Mouse (Mus musculus) forebrain, embryonic 13.5 days (tissue): ENCODE results near the gene Ptpn11. TPM values are rescaled to one million over a fixed set of nuclear protein-coding genes. Genes with fewer than 3 reads are reported as not detected.
A peak's percentile ranks its signal among the peaks of the same experiment; 100 is the strongest.
"Not testable (repeated sequence)": the region's sequence is repeated elsewhere in the genome, so short reads cannot be mapped to it uniquely, and the experiment has no call there.

Experiments
- ATAC-seq: fragments of 200-750 bp; cut with Nextera tagmentation; 2 replicates; pipeline ENCODE4 v1.8.0; 2017
- H3K27ac ChIP-seq: fragments of 300-500 bp; sonication (generic); 2 replicates; pipeline ENCODE4 v1.5.1; 2015; ENCODE audit warnings: inconsistent platforms, mild to moderate bottlenecking, moderate library complexity
- H3K27me3 ChIP-seq: fragments of 300-500 bp; sonication (generic); 2 replicates; pipeline ENCODE4 v1.6.1; 2015; ENCODE audit warnings: mild to moderate bottlenecking, inconsistent platforms
- H3K36me3 ChIP-seq: fragments of 300-500 bp; sonication (generic); 2 replicates; pipeline ENCODE4 v1.6.1; 2015; ENCODE audit warnings: mild to moderate bottlenecking, inconsistent platforms; ENCODE audit not compliant: poor library complexity, severe bottlenecking
- H3K4me1 ChIP-seq: fragments of 300-500 bp; sonication (generic); 2 replicates; pipeline ENCODE4 v1.6.1; 2015; ENCODE audit warnings: inconsistent platforms
- H3K4me2 ChIP-seq: fragments of 300-500 bp; sonication (generic); 2 replicates; pipeline ENCODE4 v1.6.1; 2015; ENCODE audit warnings: inconsistent platforms, mild to moderate bottlenecking, moderate library complexity
- H3K4me3 ChIP-seq: fragments of 300-500 bp; sonication (generic); 2 replicates; pipeline ENCODE4 v1.5.1; 2015; ENCODE audit warnings: mild to moderate bottlenecking, inconsistent platforms
- H3K9ac ChIP-seq: fragments of 300-500 bp; sonication (generic); 2 replicates; pipeline ENCODE4 v1.6.1; 2015; ENCODE audit warnings: mild to moderate bottlenecking, inconsistent platforms
- H3K9me3 ChIP-seq: fragments of 300-500 bp; sonication (generic); replicated peaks from 2 replicates; pipeline ENCODE4 v1.6.1; 2016; ENCODE audit warnings: inconsistent platforms
- WGBS: fragments of 180-500 bp; shearing (Covaris S2); methylation state at CpG from one replicate; pipeline ENCODE4 v1.1.7; 2015; 5-methylcytosine and 5-hydroxymethylcytosine counted together
- polyA plus RNA-seq: library from polyadenylated mRNA; unstranded; fragments of >200 nt; fragmentation: Nextera tagmentation; extraction: Ambion mirVana; gene quantifications from 2 replicates; pipeline ENCODE4 v1.2.1, GENCODE M21; 2015

Gene Ptpn11
- 27.8 and 28.4 TPM in 2 replicates for polyA plus RNA-seq

GRCm38 (mm10) chr5:121190836-121191583 is at the start of gene Ptpn11:
Ptpn11 (minus strand) TSS chr5:121191397.
- peaks cover 7% of the 10 kb centered on the region; the same call in 1 of the 2 replicates for H3K27me3 ChIP-seq
- H3K4me1 ChIP-seq: peaks cover 46% of the 10 kb centered on the region
- peak; percentile 95 for ATAC-seq
- under 1% methylated on average over 78 of the region's 98 CpGs for WGBS
- no peaks in the 10 kb centered on the region for H3K36me3 ChIP-seq
- peak within 1 kb of the TSS; percentile 96 for H3K4me3 ChIP-seq
- peak within 1 kb of the TSS; percentile 81 for H3K27ac ChIP-seq
- peak within 1 kb of the TSS; percentile 93 for H3K9ac ChIP-seq
- peak within 1 kb of the TSS; percentile 89 for H3K4me2 ChIP-seq
- H3K9me3 ChIP-seq: no peaks in the 10 kb centered on the region

GRCm38 (mm10) chr5:121239846-121240245 is 48.6 kb upstream of the Ptpn11 start:
- whole genome bisulfite sequencing: 73% methylated on average over 5 of the region's 5 CpGs
- Histone ChIP-seq H3K9ac (no peak overlapping the region), H3K27ac (peak overlapping the region; percentile 25; the same call in 1 of the 2 replicates), H3K4me3 (no peak overlapping the region), H3K9me3 (0 out of 2 replicates have a peak, but pooled peaks cover under 1% of the 10 kb centered on the region), H3K36me3 (no peaks in the 10 kb centered on the region), H3K4me1 (0 out of 2 replicates have a peak, but pooled peaks cover 2% of the 10 kb centered on the region), H3K4me2 (no peak overlapping the region; the same call in 1 of the 2 replicates), H3K27me3 (no peaks in the 10 kb centered on the region)
- ATAC-seq: peak; percentile 63; the same call in 1 of the 2 replicates

GRCm38 (mm10) chr5:121238208-121238607 is 47.0 kb upstream of the Ptpn11 start:
- Histone ChIP-seq H3K4me3 (no peak overlapping the region), H3K4me2 (no peak overlapping the region), H3K4me1 (0 out of 2 replicates have a peak, but pooled peaks cover 2% of the 10 kb centered on the region), H3K27ac (no peak overlapping the region), H3K9ac (no peak overlapping the region), H3K36me3 (no peaks in the 10 kb centered on the region), H3K9me3 (0 out of 2 replicates have a peak, but pooled peaks cover 3% of the 10 kb centered on the region), H3K27me3 (no peaks in the 10 kb centered on the region)
- WGBS: 78% methylated on average over 2 of the region's 2 CpGs
- no peak for ATAC-seq

DNA sequence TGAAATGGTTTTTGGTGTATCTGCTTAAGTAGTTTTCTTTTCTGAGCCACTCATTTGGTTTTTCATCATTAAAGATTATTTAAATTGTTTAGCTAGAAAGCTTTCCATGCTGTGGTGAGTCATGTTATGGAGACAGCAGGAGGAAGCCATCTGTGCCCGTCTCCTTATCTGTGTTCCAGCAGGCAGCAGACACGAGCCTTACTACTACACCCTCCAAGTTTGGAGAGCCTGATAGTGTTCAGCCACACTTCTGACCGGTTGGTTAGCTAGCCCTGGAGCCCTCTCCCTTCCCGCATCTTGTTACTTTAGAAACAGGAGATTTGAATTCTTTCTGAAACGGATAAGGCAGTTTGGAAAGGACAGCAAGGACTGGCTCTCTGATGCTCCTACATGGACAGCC is 45.0 kb upstream of the Ptpn11 start:
- Histone ChIP-seq H3K4me1 (0 out of 2 replicates have a peak, but pooled peaks cover 2% of the 10 kb centered on the region), H3K9me3 (0 out of 2 replicates have a peak, but pooled peaks cover 3% of the 10 kb centered on the region), H3K4me3 (no peak overlapping the region), H3K36me3 (no peaks in the 10 kb centered on the region), H3K27me3 (no peaks in the 10 kb centered on the region), H3K9ac (no peak overlapping the region), H3K27ac (no peak overlapping the region), H3K4me2 (no peak overlapping the region)
- WGBS: 85% methylated on average over 5 of the region's 5 CpGs
- no peak for ATAC-seq

DNA sequence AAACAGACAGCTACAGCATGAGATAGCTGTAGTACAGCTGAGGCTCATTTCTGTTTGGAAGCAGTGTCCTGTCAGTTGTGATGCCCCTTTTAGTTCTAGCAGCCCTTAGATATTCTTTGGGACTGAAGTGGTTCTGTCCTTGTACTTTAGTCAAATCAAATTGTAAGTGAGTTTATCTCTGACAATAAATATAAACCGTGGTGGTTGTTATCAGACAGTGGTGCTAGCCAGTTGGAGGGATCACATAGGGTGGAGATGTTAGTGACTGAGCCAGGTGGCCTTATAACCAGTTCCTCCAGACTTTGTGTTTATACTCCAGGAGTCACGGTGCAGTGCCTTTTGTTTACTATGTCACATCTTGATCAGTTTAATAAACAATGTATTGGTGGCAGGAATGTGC is 42.5 kb upstream of the Ptpn11 start:
- Histone ChIP-seq H3K27ac (no peak overlapping the region), H3K4me3 (no peak overlapping the region), H3K4me2 (no peak overlapping the region), H3K4me1 (0 out of 2 replicates have a peak, but pooled peaks cover 2% of the 10 kb centered on the region), H3K9me3 (0 out of 2 replicates have a peak, but pooled peaks cover 3% of the 10 kb centered on the region), H3K27me3 (no peaks in the 10 kb centered on the region), H3K9ac (no peak overlapping the region), H3K36me3 (no peaks in the 10 kb centered on the region)
- ATAC-seq: no peak
- 91% methylated on average over 2 of the region's 2 CpGs for WGBS

- Histone ChIP-seq H3K9me3 (0 out of 2 replicates have a peak, but pooled peaks cover 3% of the 10 kb centered on the region), H3K27ac (no peak overlapping the region), H3K27me3 (no peaks in the 10 kb centered on the region), H3K4me3 (no peak overlapping the region), H3K36me3 (no peaks in the 10 kb centered on the region), H3K9ac (no peak overlapping the region), H3K4me2 (no peak overlapping the region), H3K4me1 (0 out of 2 replicates have a peak, but pooled peaks cover 2% of the 10 kb centered on the region)
- no peak for ATAC-seq
- 100% methylated on average over 1 of the region's 1 CpGs for WGBS
Observed at GRCm38 (mm10) chr5:121232789-121233188, 41.6 kb upstream of the Ptpn11 start.

DNA sequence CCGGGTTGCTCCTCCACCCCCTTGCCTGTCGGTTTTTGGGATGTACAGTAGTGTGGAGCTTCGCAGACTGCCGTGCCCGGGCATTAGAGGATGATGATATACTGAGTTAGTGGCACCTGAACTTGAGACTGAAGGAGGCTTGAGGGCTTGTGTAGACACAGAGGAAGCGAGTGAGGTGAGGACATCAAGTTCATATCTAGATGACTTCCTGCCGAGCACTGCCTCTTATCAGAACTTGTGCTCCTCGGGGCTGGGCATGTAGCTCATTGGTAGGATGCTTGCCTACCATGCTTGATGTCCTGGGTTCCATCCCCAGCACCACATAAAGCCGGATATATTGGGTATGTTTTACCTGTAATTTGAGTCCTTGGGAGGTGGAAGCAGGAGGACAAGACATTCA is 39.6 kb upstream of the Ptpn11 start:
- Histone ChIP-seq H3K27ac (no peak overlapping the region), H3K4me1 (no peaks in the 10 kb centered on the region), H3K9ac (no peak overlapping the region), H3K27me3 (no peaks in the 10 kb centered on the region), H3K4me3 (no peak overlapping the region), H3K36me3 (no peaks in the 10 kb centered on the region), H3K4me2 (no peak overlapping the region), H3K9me3 (0 out of 2 replicates have a peak, but pooled peaks cover 3% of the 10 kb centered on the region)
- ATAC-seq: no peak
- 91% methylated on average over 9 of the region's 9 CpGs for WGBS

- no peak overlapping the region for H3K27ac ChIP-seq
- no peak overlapping the region for H3K4me3 ChIP-seq
- no peak overlapping the region for H3K4me2 ChIP-seq
- no peak for ATAC-seq
- H3K9me3 ChIP-seq: no peaks in the 10 kb centered on the region
- H3K27me3 ChIP-seq: no peaks in the 10 kb centered on the region
- 0 out of 2 replicates have a peak, but pooled peaks cover 5% of the 10 kb centered on the region for H3K4me1 ChIP-seq
- 97% methylated on average over 2 of the region's 2 CpGs for WGBS
- no peaks in the 10 kb centered on the region for H3K36me3 ChIP-seq
- no peak overlapping the region for H3K9ac ChIP-seq
Observed at GRCm38 (mm10) chr5:121229182-121229581, 38.0 kb upstream of the Ptpn11 start.

DNA sequence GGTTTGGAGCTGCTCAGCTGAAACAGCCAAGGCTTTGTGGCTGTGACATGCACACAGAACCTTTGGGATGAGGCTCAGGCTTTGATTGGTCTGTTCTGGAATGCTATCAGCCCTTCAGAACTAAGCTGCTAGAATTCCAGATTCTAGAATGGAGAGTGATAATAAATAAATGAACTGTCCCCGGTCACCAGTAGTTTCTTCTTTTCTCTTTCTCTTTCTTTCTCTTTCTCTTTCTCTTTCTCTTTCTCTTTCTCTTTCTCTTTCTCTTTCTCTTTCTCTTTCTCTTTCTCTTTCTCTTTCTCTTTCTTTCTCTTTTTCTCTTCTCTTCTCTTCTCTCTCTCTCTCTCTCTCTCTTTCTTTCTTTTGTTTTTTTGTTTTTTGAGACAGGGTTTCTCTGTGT is 36.1 kb upstream of the Ptpn11 start:
- not testable (repeated sequence) for H3K4me2 ChIP-seq, H3K4me3 ChIP-seq, H3K9me3 ChIP-seq, H3K36me3 ChIP-seq, ATAC-seq, H3K27me3 ChIP-seq, H3K9ac ChIP-seq, H3K27ac ChIP-seq
- 94% methylated on average over 1 of the region's 1 CpGs for WGBS
- H3K4me1 ChIP-seq: peaks cover 12% of the 10 kb centered on the region

DNA sequence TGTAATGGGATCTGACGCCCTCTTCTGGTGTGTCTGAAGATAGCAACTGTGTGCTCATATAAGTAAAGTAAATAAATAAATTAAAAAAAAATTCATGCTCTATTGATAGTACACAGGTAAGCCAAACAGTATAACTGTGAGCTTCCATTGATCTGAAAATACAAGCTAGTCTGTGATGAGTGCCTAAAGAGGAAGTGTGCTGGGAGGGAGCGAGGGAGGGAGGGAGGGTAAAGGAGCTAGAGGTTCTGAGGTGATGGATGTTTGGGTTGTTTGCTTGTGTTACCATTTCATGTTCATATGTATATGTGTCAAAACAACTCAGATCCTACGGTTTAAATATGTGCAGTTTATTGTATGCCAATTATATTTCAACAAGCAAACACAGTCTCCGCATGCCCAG is 35.6 kb upstream of the Ptpn11 start:
- Histone ChIP-seq H3K9ac (no peak overlapping the region), H3K4me2 (no peak overlapping the region), H3K4me3 (no peak overlapping the region), H3K27ac (no peak overlapping the region), H3K9me3 (no peaks in the 10 kb centered on the region), H3K4me1 (peaks cover 17% of the 10 kb centered on the region), H3K27me3 (no peaks in the 10 kb centered on the region), H3K36me3 (no peaks in the 10 kb centered on the region)
- no peak for ATAC-seq
- WGBS: 85% methylated on average over 4 of the region's 4 CpGs

- no peaks in the 10 kb centered on the region for H3K9me3 ChIP-seq
- H3K36me3 ChIP-seq: no peaks in the 10 kb centered on the region
- WGBS: 54% methylated on average over 3 of the region's 3 CpGs
- H3K27ac ChIP-seq: no peak overlapping the region
- ATAC-seq: no peak
- H3K4me3 ChIP-seq: no peak overlapping the region
- no peaks in the 10 kb centered on the region for H3K27me3 ChIP-seq
- no peak overlapping the region for H3K4me2 ChIP-seq
- no peak overlapping the region for H3K9ac ChIP-seq
- peaks cover 21% of the 10 kb centered on the region for H3K4me1 ChIP-seq
Observed at GRCm38 (mm10) chr5:121226406-121226805, 35.2 kb upstream of the Ptpn11 start.

- Histone ChIP-seq H3K36me3 (no peaks in the 10 kb centered on the region), H3K27ac (no peak overlapping the region), H3K9ac (no peak overlapping the region), H3K4me3 (no peak overlapping the region), H3K4me1 (peaks cover 23% of the 10 kb centered on the region), H3K27me3 (no peaks in the 10 kb centered on the region), H3K4me2 (no peak overlapping the region), H3K9me3 (no peaks in the 10 kb centered on the region)
- ATAC-seq: no peak
- WGBS: 89% methylated on average over 2 of the region's 2 CpGs
Observed at GRCm38 (mm10) chr5:121225854-121226253, 34.7 kb upstream of the Ptpn11 start.
